Mouse (Mus musculus) G1E (cell line): Measurements from ENCODE around the gene Galnt18.

Experiments used
- CTCF ChIP-seq: IDR thresholded peaks from 2 replicates; pipeline ENCODE4 v1.5.1; 2012; ENCODE audit warnings: low read depth, low read length, inconsistent platforms, mixed read lengths
- GATA1 ChIP-seq: IDR thresholded peaks from 2 replicates; pipeline ENCODE4 v1.6.1; 2012; ENCODE audit warnings: borderline replicate concordance, low read length, inconsistent platforms, mixed read lengths
- POLR2AphosphoS5 ChIP-seq: IDR thresholded peaks from 2 replicates; pipeline ENCODE4 v1.6.1; 2012; ENCODE audit warnings: low read depth, low read length, inconsistent platforms; ENCODE audit not compliant: insufficient replicate concordance
- TAL1 ChIP-seq: conservative IDR thresholded peaks from 2 replicates; pipeline ENCODE4 v1.6.1; 2012; ENCODE audit warnings: low read depth, low read length, inconsistent platforms, mixed read lengths

GRCm38 (mm10) chr7:111770585-111770984 lies 9.2 kb downstream of the Galnt18 start:
- TF ChIP-seq CTCF (no peak), POLR2AphosphoS5 (no peak), GATA1 (no peak), TAL1 (no peak)
